Mouse (Mus musculus) spleen, postnatal 0 days (tissue): ENCODE results near the gene Tdp1. TPM values are rescaled to one million over a fixed set of nuclear protein-coding genes. Genes with fewer than 3 reads are reported as not detected.

Experiments used
- polyA plus RNA-seq: library from polyadenylated mRNA; unstranded; fragments of >200 nt; fragmentation: Nextera tagmentation; extraction: Ambion mirVana; gene quantifications from 2 replicates; pipeline ENCODE4 v1.2.1, GENCODE M21; 2015

Gene Tdp1
- 24.2 and 25.1 TPM in 2 replicates for polyA plus RNA-seq

GRCm38 (mm10) chr12:99884269-99885261 lies at the start of gene Tdp1, which contains the start of gene Efcab11:
Tdp1 (plus strand) TSS chr12:99884517.
Efcab11 (minus strand) TSS chr12:99884439.

GRCm38 (mm10) chr12:99964301-99965202 lies 80.2 kb downstream of the Tdp1 start, which contains the start of gene Kcnk13:
Kcnk13 (plus strand) TSS chr12:99964499.

Other genes with a start within 250 kb of the Tdp1 start
- 6.0 and 7.7 TPM in 2 replicates for gene Efcab11, start 78 bp upstream of the Tdp1 start, polyA plus RNA-seq
- gene Kcnk13, start 80.0 kb downstream of the Tdp1 start, polyA plus RNA-seq = 0.60 and 0.81 TPM in 2 replicates
- 153 and 164 TPM in 2 replicates for gene Psmc1, start 225.6 kb downstream of the Tdp1 start, polyA plus RNA-seq